Mouse (Mus musculus) forebrain, embryonic 15.5 days (tissue): ENCODE measurements at regions not wholly inside any gene's neighbourhood (a gene's known extent, or its start where the extent isn't known, plus 50 kb on each side); places are given as distances from the start of the nearest gene placed in this dataset.

Experiments
- ATAC-seq: fragments of 200-750 bp; cut with Nextera tagmentation; replicated peaks from 2 replicates; pipeline ENCODE4 v1.8.0; 2017; ENCODE audit warnings: mild to moderate bottlenecking, moderate TSS enrichment, moderate library complexity
- H3K27ac ChIP-seq: fragments of 300-500 bp; sonication (generic); replicated peaks from 2 replicates; pipeline ENCODE4 v1.5.1; 2015; ENCODE audit warnings: mild to moderate bottlenecking, inconsistent platforms
- H3K27me3 ChIP-seq: fragments of 300-500 bp; sonication (generic); 2 replicates; pipeline ENCODE4 v1.6.1; 2015; ENCODE audit warnings: inconsistent platforms
- H3K36me3 ChIP-seq: fragments of 300-500 bp; sonication (generic); 2 replicates; pipeline ENCODE4 v1.6.1; 2015; ENCODE audit warnings: mild to moderate bottlenecking, inconsistent platforms
- H3K4me1 ChIP-seq: fragments of 300-500 bp; sonication (generic); 2 replicates; pipeline ENCODE4 v1.6.1; 2015; ENCODE audit warnings: inconsistent platforms
- H3K4me2 ChIP-seq: fragments of 300-500 bp; sonication (generic); replicated peaks from 2 replicates; pipeline ENCODE4 v1.6.1; 2015; ENCODE audit warnings: mild to moderate bottlenecking, inconsistent platforms
- H3K4me3 ChIP-seq: fragments of 300-500 bp; sonication (generic); 2 replicates; pipeline ENCODE4 v1.5.1; 2015; ENCODE audit warnings: mild to moderate bottlenecking, inconsistent platforms
- H3K9ac ChIP-seq: fragments of 300-500 bp; sonication (generic); replicated peaks from 2 replicates; pipeline ENCODE4 v1.6.1; 2015; ENCODE audit warnings: mild to moderate bottlenecking, inconsistent platforms
- H3K9me3 ChIP-seq: fragments of 300-500 bp; sonication (generic); 2 replicates; pipeline ENCODE4 v1.6.1; 2016; ENCODE audit warnings: inconsistent platforms
- WGBS: fragments of 180-500 bp; shearing (Covaris S2); methylation state at CpG from one replicate; pipeline ENCODE4 v1.1.7; 2015; ENCODE audit warnings: mixed read lengths; 5-methylcytosine and 5-hydroxymethylcytosine counted together

GRCm38 (mm10) chr10:17202556-17203415, 520.2 kb upstream of the Cited2 start:
- no peak overlapping the region for H3K9ac ChIP-seq
- under 1% methylated on average over 4 of the region's 4 CpGs for WGBS
- no peak overlapping the region for H3K4me2 ChIP-seq
- H3K36me3 ChIP-seq, result no peaks in the 10 kb centered on the region
- H3K9me3 ChIP-seq, result no peaks in the 10 kb centered on the region
- H3K4me3 ChIP-seq, result no peak overlapping the region
- ATAC-seq, result peak; percentile 94
- peak overlapping the region; percentile 83 for H3K27ac ChIP-seq
- H3K27me3 ChIP-seq, result no peaks in the 10 kb centered on the region
- H3K4me1 ChIP-seq, result peaks cover 13% of the 10 kb centered on the region

DNA sequence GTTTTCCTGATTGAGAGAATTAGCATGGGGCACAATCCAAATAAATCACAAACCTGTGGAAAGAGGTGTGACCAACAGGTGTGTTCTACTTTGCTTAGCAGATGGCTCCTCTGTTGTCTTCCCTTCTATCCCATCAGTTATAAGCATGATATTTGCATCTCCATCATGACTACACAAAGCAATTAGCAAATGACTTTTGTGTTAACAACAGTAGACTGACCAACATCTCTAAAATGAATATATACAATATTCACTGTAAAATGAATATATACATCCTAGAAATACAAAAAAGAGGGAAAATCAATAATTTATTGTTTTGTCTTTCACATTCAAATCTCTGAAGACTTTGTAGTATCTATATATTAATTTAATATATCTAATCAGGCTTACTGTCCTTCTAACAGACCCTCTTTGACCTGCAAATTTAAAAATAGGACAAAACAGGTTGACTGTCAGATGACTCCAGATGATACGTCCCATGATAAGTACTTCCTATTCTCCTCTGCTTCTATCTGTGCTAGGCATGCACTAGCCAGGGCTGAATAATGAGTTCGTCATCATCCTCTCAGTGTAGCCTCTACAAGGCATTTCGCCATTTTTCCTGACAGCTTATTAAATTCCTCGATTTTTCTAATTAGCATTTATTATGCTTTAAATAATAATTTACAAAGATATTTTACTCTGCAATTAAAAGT, 519.5 kb upstream of the Cited2 start:
- no peak overlapping the region for H3K9ac ChIP-seq
- no peak overlapping the region for H3K4me2 ChIP-seq
- peak; percentile 41 for ATAC-seq
- H3K27ac ChIP-seq, result peak overlapping the region; percentile 83
- no peak overlapping the region for H3K4me3 ChIP-seq
- peaks cover 13% of the 10 kb centered on the region for H3K4me1 ChIP-seq
- no peaks in the 10 kb centered on the region for H3K27me3 ChIP-seq
- H3K36me3 ChIP-seq, result no peaks in the 10 kb centered on the region
- no peaks in the 10 kb centered on the region for H3K9me3 ChIP-seq
- 34% methylated on average over 4 of the region's 4 CpGs for WGBS

DNA sequence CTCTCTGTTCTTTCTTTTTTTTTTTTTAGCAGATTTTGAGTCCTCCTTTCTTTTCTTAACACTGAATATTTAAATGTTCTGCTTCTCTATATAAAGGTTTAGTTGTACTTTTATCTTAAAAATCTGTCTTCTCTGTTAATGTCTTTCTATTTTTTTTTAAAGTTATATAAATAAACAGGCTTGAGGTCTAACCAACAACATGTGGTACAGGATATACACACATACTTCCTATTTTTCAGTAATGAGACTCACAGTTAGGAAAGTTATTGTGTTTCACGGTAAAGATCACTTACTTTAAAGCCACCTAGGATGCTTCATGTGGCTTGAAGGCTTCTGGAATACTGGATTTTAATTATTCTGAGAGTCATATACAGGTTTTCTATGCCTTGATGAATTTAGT, 518.9 kb upstream of the Cited2 start:
- 47% methylated on average over 1 of the region's 1 CpGs for WGBS

GRCm38 (mm10) chr10:17212551-17213309, 510.3 kb upstream of the Cited2 start:
- no peaks in the 10 kb centered on the region for H3K27me3 ChIP-seq
- H3K4me2 ChIP-seq, result 0 out of 2 replicates have a peak overlapping the region, but pooled peaks have one; percentile 8
- no peaks in the 10 kb centered on the region for H3K9me3 ChIP-seq
- peak; percentile 79 for ATAC-seq
- H3K36me3 ChIP-seq, result no peaks in the 10 kb centered on the region
- WGBS, result 12% methylated on average over 12 of the region's 12 CpGs
- H3K9ac ChIP-seq, result no peak overlapping the region
- no peak overlapping the region for H3K4me3 ChIP-seq
- peaks cover 16% of the 10 kb centered on the region for H3K4me1 ChIP-seq
- H3K27ac ChIP-seq, result peak overlapping the region; percentile 56

More for the DNA sequence above, 518.9 kb upstream of the Cited2 start:
- H3K4me1 ChIP-seq, result peaks cover 13% of the 10 kb centered on the region
- H3K27ac ChIP-seq, result no peak overlapping the region
- H3K9ac ChIP-seq, result no peak overlapping the region
- no peak overlapping the region for H3K4me2 ChIP-seq
- H3K9me3 ChIP-seq, result no peaks in the 10 kb centered on the region
- no peak overlapping the region for H3K4me3 ChIP-seq
- no peaks in the 10 kb centered on the region for H3K36me3 ChIP-seq
- no peaks in the 10 kb centered on the region for H3K27me3 ChIP-seq
- no peak for ATAC-seq

DNA sequence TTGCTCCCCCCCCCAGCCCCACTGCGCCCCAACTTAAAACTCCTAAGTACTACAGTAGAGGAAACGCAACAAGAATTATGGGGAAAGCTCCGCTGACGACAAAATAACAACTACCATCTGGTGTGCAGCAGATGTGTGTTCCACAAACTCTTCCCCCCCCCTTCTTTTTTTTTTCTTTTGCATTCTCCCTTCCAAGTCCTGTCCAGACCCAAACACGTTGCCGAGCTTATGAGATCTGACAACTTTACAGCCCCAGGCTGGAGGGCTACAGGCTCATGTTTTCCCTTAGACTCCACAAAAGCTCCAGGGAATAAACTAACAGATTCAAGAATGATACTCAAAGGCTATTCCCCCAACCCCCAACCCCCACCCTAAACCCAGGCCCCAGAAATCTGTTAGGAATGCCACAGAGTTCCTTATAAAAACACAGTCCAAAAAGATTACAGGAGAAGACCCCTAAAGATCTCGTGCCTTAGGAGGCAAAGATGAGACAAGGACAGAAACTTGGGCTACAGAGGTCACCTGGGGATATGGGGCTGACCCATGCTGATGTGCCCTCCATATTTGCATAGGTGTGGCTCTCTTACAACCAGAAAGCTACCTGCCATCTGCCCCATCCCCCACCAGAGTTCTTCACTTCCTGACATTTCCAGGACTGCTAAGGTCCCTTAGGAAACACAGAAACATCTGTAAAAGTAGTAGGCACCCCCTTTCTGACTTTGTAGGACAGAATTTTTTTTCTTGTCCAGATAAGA, 509.5 kb upstream of the Cited2 start:
- peak; percentile 82 for ATAC-seq

GRCm38 (mm10) chr10:17214065-17214440, 509.0 kb upstream of the Cited2 start:
- H3K4me3 ChIP-seq, result no peak overlapping the region
- no peak for ATAC-seq
- H3K9ac ChIP-seq, result no peak overlapping the region
- H3K27me3 ChIP-seq, result no peaks in the 10 kb centered on the region
- peaks cover 16% of the 10 kb centered on the region for H3K4me1 ChIP-seq
- 67% methylated on average over 2 of the region's 2 CpGs for WGBS
- H3K36me3 ChIP-seq, result no peaks in the 10 kb centered on the region
- no peak overlapping the region; the same call in 1 of the 2 replicates for H3K27ac ChIP-seq
- no peaks in the 10 kb centered on the region for H3K9me3 ChIP-seq
- H3K4me2 ChIP-seq, result no peak overlapping the region

More for the DNA sequence above, 509.5 kb upstream of the Cited2 start:
- Histone ChIP-seq H3K36me3 (no peaks in the 10 kb centered on the region), H3K9ac (no peak overlapping the region), H3K4me3 (no peak overlapping the region), H3K9me3 (no peaks in the 10 kb centered on the region), H3K4me1 (peaks cover 16% of the 10 kb centered on the region), H3K27me3 (no peaks in the 10 kb centered on the region), H3K27ac (peak overlapping the region; percentile 66), H3K4me2 (no peak overlapping the region)
- WGBS, result 26% methylated on average over 7 of the region's 7 CpGs

GRCm38 (mm10) chr10:17215029-17215428, 508.0 kb upstream of the Cited2 start:
- no peak overlapping the region for H3K4me3 ChIP-seq
- no peak for ATAC-seq
- no peak overlapping the region for H3K27ac ChIP-seq
- H3K9me3 ChIP-seq, result no peaks in the 10 kb centered on the region
- H3K36me3 ChIP-seq, result no peaks in the 10 kb centered on the region
- 87% methylated on average over 3 of the region's 3 CpGs for WGBS
- peaks cover 16% of the 10 kb centered on the region for H3K4me1 ChIP-seq
- H3K9ac ChIP-seq, result no peak overlapping the region
- H3K27me3 ChIP-seq, result no peaks in the 10 kb centered on the region
- H3K4me2 ChIP-seq, result no peak overlapping the region

DNA sequence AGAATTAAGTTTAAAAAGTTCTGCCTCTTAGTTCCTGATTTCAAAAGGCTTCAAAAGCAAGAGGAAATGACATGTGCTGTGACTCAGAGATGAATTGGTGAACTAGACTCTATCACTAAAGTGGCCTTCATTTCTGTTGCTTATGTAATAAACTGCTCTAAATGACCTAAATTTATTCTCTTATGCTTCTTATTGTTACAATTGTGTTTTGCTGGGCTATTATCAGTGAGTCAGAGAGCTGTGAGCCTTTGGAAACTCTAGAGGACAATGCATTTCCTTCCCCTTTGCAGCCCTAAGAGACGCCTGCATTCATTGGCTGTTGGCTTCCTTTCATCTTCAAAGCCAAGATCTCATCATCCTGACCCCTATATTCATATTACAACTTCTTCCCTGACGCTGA, 501.5 kb upstream of the Cited2 start:
- ATAC-seq, result no peak
- no peak overlapping the region for H3K9ac ChIP-seq
- no peaks in the 10 kb centered on the region for H3K4me1 ChIP-seq
- WGBS, result 57% methylated on average over 2 of the region's 2 CpGs
- H3K27ac ChIP-seq, result no peak overlapping the region
- H3K4me2 ChIP-seq, result no peak overlapping the region
- H3K4me3 ChIP-seq, result no peak overlapping the region
- no peaks in the 10 kb centered on the region for H3K27me3 ChIP-seq
- no peaks in the 10 kb centered on the region for H3K9me3 ChIP-seq
- H3K36me3 ChIP-seq, result no peaks in the 10 kb centered on the region

GRCm38 (mm10) chr10:17225727-17226126, 497.3 kb upstream of the Cited2 start:
- WGBS, result 92% methylated on average over 1 of the region's 1 CpGs

GRCm38 (mm10) chr10:17230040-17230818, 492.8 kb upstream of the Cited2 start:
- Histone ChIP-seq H3K36me3 (no peaks in the 10 kb centered on the region), H3K27me3 (no peaks in the 10 kb centered on the region), H3K4me2 (peak overlapping the region; percentile 33), H3K4me1 (peaks cover 18% of the 10 kb centered on the region), H3K4me3 (no peak overlapping the region), H3K9me3 (no peaks in the 10 kb centered on the region), H3K9ac (no peak overlapping the region), H3K27ac (peak overlapping the region; percentile 82)
- 3% methylated on average over 16 of the region's 16 CpGs for WGBS
- peak; percentile 86 for ATAC-seq

More at GRCm38 (mm10) chr10:17225727-17226126, 497.3 kb upstream of the Cited2 start:
- H3K9ac ChIP-seq, result no peak overlapping the region
- H3K4me2 ChIP-seq, result no peak overlapping the region
- H3K36me3 ChIP-seq, result no peaks in the 10 kb centered on the region
- H3K27me3 ChIP-seq, result no peaks in the 10 kb centered on the region
- ATAC-seq, result no peak
- no peak overlapping the region for H3K4me3 ChIP-seq
- H3K9me3 ChIP-seq, result no peaks in the 10 kb centered on the region
- no peak overlapping the region for H3K27ac ChIP-seq
- H3K4me1 ChIP-seq, result peaks cover 10% of the 10 kb centered on the region
